Mouse (Mus musculus) kidney, adult 2 months (tissue): Measurements from ENCODE around the gene Srbd1. TPM values are rescaled to one million over a fixed set of nuclear protein-coding genes. Genes with fewer than 3 reads are reported as not detected.

Experiments
- DNase-seq: peaks from one replicate; pipeline ENCODE4 v3.0.0; 2021
- H3K27ac ChIP-seq: fragments of 200-500 bp; 2 replicates; pipeline ENCODE4 v1.5.1; 2012; ENCODE audit warnings: low read depth, low read length, control low read depth, inconsistent platforms; ENCODE audit not compliant: insufficient read depth
- H3K27me3 ChIP-seq: fragments of 200-500 bp; replicated peaks from 2 replicates; pipeline ENCODE4 v1.6.1; 2012; ENCODE audit warnings: mild to moderate bottlenecking, moderate library complexity, low read length, inconsistent platforms; ENCODE audit not compliant: control insufficient read depth, insufficient read depth
- H3K36me3 ChIP-seq: fragments of 200-500 bp; 2 replicates; pipeline ENCODE4 v1.6.1; 2012; ENCODE audit warnings: mild to moderate bottlenecking, moderate library complexity, low read length, inconsistent platforms; ENCODE audit not compliant: control insufficient read depth, insufficient read depth
- H3K4me1 ChIP-seq: fragments of 200-500 bp; 2 replicates; pipeline ENCODE4 v1.6.1; 2011; ENCODE audit warnings: low read length; ENCODE audit not compliant: control insufficient read depth, insufficient read depth
- H3K4me3 ChIP-seq: fragments of 200-500 bp; 2 replicates; pipeline ENCODE4 v1.5.1; 2011; ENCODE audit warnings: mild to moderate bottlenecking, low read depth, low read length, control low read depth; ENCODE audit not compliant: insufficient read depth
- CTCF ChIP-seq: fragments of 200-500 bp; conservative IDR thresholded peaks from 2 replicates; pipeline ENCODE4 v1.5.1; 2011; ENCODE audit warnings: low read depth, mild to moderate bottlenecking, control low read depth, low read length, moderate library complexity, mixed read lengths; ENCODE audit not compliant: insufficient read depth, insufficient read length
- POLR2A ChIP-seq: fragments of 200-500 bp; IDR thresholded peaks from one replicate; pipeline ENCODE4 v1.6.1; 2011; ENCODE audit warnings: low read depth, low read length, control low read depth
- WGBS: fragments of 180-500 bp; shearing (Covaris S2); methylation state at CpG from one replicate; pipeline ENCODE4 v1.1.7; 2018; 5-methylcytosine and 5-hydroxymethylcytosine counted together
- polyA plus RNA-seq: library from polyadenylated mRNA; depleted of rRNA; stranded (reverse); fragments of >200 nt; gene quantifications from 2 replicates; pipeline ENCODE4 v1.2.3, GENCODE M21; 2012

The Srbd1 gene
- polyA plus RNA-seq, 1 experiment, result 3.6 TPM

DNA sequence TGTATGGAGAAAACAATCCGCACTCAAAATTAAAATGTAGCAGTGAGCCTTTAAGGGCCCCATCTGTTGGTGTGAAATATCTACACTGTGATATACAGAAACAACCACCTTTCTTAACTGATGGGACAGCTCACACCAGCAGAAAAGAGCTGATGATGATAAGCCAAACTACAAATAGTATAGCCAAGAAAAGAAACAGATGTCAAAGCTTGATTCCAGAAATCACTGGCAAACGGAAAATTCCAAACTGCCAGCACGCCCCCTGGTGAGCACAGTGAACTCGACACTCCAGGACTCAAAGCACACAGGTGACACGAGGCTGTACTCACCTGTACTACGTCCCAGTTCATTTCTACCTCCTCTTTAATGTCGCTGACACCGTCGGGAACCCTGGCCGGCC, 9.1 kb downstream of the Srbd1 start:
- Histone ChIP-seq H3K27ac (no peak overlapping the region), H3K36me3 (peaks cover 3% of the 10 kb centered on the region; the same call in 1 of the 2 replicates), H3K4me1 (no peaks in the 10 kb centered on the region), H3K27me3 (no peaks in the 10 kb centered on the region), H3K4me3 (no peak overlapping the region)
- TF ChIP-seq POLR2A (no peak), CTCF (0 out of 2 replicates have a peak, but pooled peaks have one; percentile 29)
- 83% methylated on average over 10 of the region's 10 CpGs for WGBS
- DNase-seq, result no peak

- Histone ChIP-seq H3K27me3 (no peaks in the 10 kb centered on the region), H3K4me3 (no peak overlapping the region), H3K4me1 (no peaks in the 10 kb centered on the region), H3K36me3 (peaks cover 3% of the 10 kb centered on the region; the same call in 1 of the 2 replicates), H3K27ac (no peak overlapping the region)
- 74% methylated on average over 6 of the region's 6 CpGs for WGBS
- TF ChIP-seq CTCF, result no peak
- TF ChIP-seq POLR2A, result no peak
- no peak for DNase-seq
Observed at GRCm38 (mm10) chr17:86134461-86134860, 10.5 kb downstream of the Srbd1 start.

DNA sequence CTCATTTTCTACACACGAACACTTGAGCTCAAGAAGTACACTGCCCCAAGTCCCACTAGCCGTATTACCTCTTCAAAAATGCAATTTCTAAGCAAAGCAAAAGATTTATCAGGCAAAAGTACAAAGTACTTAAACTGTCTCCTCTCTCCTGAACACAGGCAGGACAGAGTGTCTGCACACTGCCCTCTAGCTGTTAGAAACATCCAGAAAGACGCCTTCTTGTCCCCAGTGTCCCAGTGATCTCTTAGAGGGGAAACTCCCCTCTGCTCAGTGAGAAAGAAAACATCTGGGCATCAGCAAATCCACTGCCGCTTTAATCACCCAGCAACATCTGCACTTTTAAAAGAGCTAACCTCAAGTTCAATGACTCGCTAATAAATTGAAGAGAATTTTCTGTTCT, 12.4 kb downstream of the Srbd1 start:
- Histone ChIP-seq H3K27ac (no peak overlapping the region), H3K4me1 (no peaks in the 10 kb centered on the region), H3K27me3 (no peaks in the 10 kb centered on the region), H3K4me3 (no peak overlapping the region), H3K36me3 (peaks cover 3% of the 10 kb centered on the region; the same call in 1 of the 2 replicates)
- TF ChIP-seq CTCF, result peak; percentile 53
- TF ChIP-seq POLR2A, result no peak
- DNase-seq, result peak; percentile 54
- 39% methylated on average over 5 of the region's 5 CpGs for WGBS

- 89% methylated on average over 5 of the region's 5 CpGs for WGBS
- DNase-seq, result no peak
- TF ChIP-seq CTCF (no peak), POLR2A (no peak)
Observed at GRCm38 (mm10) chr17:86128198-86128597, 16.8 kb downstream of the Srbd1 start.

DNA sequence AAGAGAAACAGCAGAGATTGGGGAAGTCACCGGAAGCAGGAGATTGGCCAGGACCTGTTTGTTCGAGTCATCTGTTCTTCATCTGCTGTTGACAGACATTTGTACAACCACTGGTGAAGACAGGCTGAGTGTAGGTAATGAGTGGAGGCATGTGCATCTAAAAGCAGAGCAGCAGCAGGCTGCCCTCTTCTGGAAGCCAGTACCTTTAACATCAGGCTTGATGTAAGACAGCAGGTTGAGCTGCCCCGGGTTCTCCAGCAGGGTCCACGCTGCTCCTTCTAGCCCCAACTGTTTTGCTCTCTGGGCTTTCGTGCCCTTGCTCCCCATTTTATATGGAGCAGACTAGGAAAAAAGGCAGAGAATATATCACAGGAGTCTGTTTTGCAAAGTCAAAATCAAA, 19.1 kb downstream of the Srbd1 start:
- no peak for DNase-seq

More at GRCm38 (mm10) chr17:86128198-86128597, 16.8 kb downstream of the Srbd1 start:
- Histone ChIP-seq H3K4me3 (no peak overlapping the region), H3K4me1 (no peaks in the 10 kb centered on the region), H3K27ac (no peak overlapping the region), H3K27me3 (no peaks in the 10 kb centered on the region), H3K36me3 (peaks cover 2% of the 10 kb centered on the region)

DNA sequence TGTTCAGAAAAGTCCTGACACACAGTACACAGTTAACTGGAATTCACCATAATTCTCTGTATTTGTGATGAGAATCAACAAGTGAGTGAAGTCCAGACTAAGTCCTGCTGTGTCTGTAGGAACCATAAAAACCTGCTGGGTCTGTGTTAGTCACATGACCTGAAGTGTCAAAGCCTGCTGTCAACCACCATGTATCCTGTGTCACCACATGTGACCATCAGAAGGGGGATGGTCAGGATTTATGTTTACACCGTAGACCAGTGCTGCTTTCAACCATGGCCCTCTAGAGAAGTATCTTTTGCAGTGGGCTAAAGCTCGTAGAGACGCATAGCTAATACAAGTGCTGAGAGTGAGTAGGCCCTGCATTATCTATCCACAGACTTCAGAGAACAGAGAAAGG, 21.8 kb downstream of the Srbd1 start:
- no peaks in the 10 kb centered on the region for H3K27me3 ChIP-seq
- no peak for DNase-seq
- WGBS, result 90% methylated on average over 3 of the region's 3 CpGs
- no peaks in the 10 kb centered on the region for H3K4me1 ChIP-seq
- no peak overlapping the region for H3K27ac ChIP-seq
- peaks cover 2% of the 10 kb centered on the region for H3K36me3 ChIP-seq
- no peak for TF ChIP-seq POLR2A
- no peak for TF ChIP-seq CTCF
- H3K4me3 ChIP-seq, result no peak overlapping the region

More for the DNA sequence above, 19.1 kb downstream of the Srbd1 start:
- peaks cover 2% of the 10 kb centered on the region for H3K36me3 ChIP-seq
- no peaks in the 10 kb centered on the region for H3K27me3 ChIP-seq
- H3K27ac ChIP-seq, result no peak overlapping the region
- H3K4me3 ChIP-seq, result no peak overlapping the region
- no peaks in the 10 kb centered on the region for H3K4me1 ChIP-seq
- WGBS, result 78% methylated on average over 5 of the region's 5 CpGs
- TF ChIP-seq CTCF, result 0 out of 2 replicates have a peak, but pooled peaks have one; percentile 15
- no peak for TF ChIP-seq POLR2A

- no peaks in the 10 kb centered on the region for H3K27me3 ChIP-seq
- TF ChIP-seq POLR2A, result no peak
- TF ChIP-seq CTCF, result no peak
- no peaks in the 10 kb centered on the region for H3K4me1 ChIP-seq
- no peak overlapping the region for H3K4me3 ChIP-seq
- no peaks in the 10 kb centered on the region for H3K36me3 ChIP-seq
- H3K27ac ChIP-seq, result no peak overlapping the region
- 89% methylated on average over 2 of the region's 2 CpGs for WGBS
- DNase-seq, result no peak
Observed at GRCm38 (mm10) chr17:86096875-86097274, 48.1 kb downstream of the Srbd1 start.
